Mouse (Mus musculus) heart, postnatal 0 days (tissue): Measurements from ENCODE around the gene Mrpl52. TPM values are rescaled to one million over a fixed set of nuclear protein-coding genes. Genes with fewer than 3 reads are reported as not detected.
A peak's percentile ranks its signal among the peaks of the same experiment; 100 is the strongest.

Source experiments
- ATAC-seq: fragments of 200-750 bp; cut with Nextera tagmentation; 2 replicates; pipeline ENCODE4 v1.8.0; 2017; ENCODE audit warnings: low read depth, moderate number of reproducible peaks, moderate library complexity; ENCODE audit not compliant: insufficient read depth
- DNase-seq: peaks from one replicate; pipeline ENCODE4 v3.0.0-alpha.2; 2016; ENCODE audit warnings: low spot score
- H3K27ac ChIP-seq: fragments of 300-500 bp; sonication (generic); 2 replicates; pipeline ENCODE4 v1.5.1; 2014; ENCODE audit warnings: low read depth, mild to moderate bottlenecking
- H3K27me3 ChIP-seq: fragments of 300-500 bp; sonication (generic); 2 replicates; pipeline ENCODE4 v1.6.1; 2014; ENCODE audit warnings: low read length, mixed read lengths; ENCODE audit not compliant: control insufficient read depth, insufficient read depth
- H3K36me3 ChIP-seq: fragments of 300-500 bp; sonication (generic); replicated peaks from 2 replicates; pipeline ENCODE4 v1.6.1; 2014; ENCODE audit warnings: low read length, mixed read lengths; ENCODE audit not compliant: control insufficient read depth, insufficient read depth
- H3K4me1 ChIP-seq: fragments of 300-500 bp; sonication (generic); 2 replicates; pipeline ENCODE4 v1.6.1; 2014; ENCODE audit warnings: antibody characterized with exemption; ENCODE audit not compliant: control insufficient read depth, insufficient read depth
- H3K4me2 ChIP-seq: fragments of 300-500 bp; sonication (generic); 2 replicates; pipeline ENCODE4 v1.6.1; 2014; ENCODE audit warnings: low read depth, mild to moderate bottlenecking, low read length, moderate library complexity
- H3K4me3 ChIP-seq: fragments of 300-500 bp; sonication (generic); 2 replicates; pipeline ENCODE4 v1.5.1; 2014; ENCODE audit warnings: low read depth, low read length
- H3K9ac ChIP-seq: fragments of 300-500 bp; sonication (generic); replicated peaks from 2 replicates; pipeline ENCODE4 v1.6.1; 2014; ENCODE audit warnings: low read depth, low read length, mixed read lengths
- H3K9me3 ChIP-seq: fragments of 300-500 bp; sonication (generic); replicated peaks from 2 replicates; pipeline ENCODE4 v1.6.1; 2016; ENCODE audit warnings: low read length; ENCODE audit not compliant: control insufficient read depth
- CTCF ChIP-seq: IDR thresholded peaks from 2 replicates; pipeline ENCODE4 v1.5.1; 2016; ENCODE audit warnings: antibody characterized with exemption, control low read depth, low read depth
- EP300 ChIP-seq: IDR thresholded peaks from 2 replicates; pipeline ENCODE4 v1.6.1; 2016; ENCODE audit warnings: antibody characterized with exemption, low read depth
- WGBS: fragments of 180-500 bp; shearing (Covaris S2); extraction: QIAGEN DNeasy Blood & Tissue Kit; methylation state at CpG from one replicate; pipeline ENCODE4 v1.1.7; 2014; 5-methylcytosine and 5-hydroxymethylcytosine counted together
- polyA plus RNA-seq: library from polyadenylated mRNA; unstranded; fragments of >200 nt; fragmentation: Nextera tagmentation; extraction: Ambion mirVana; gene quantifications from 2 replicates; pipeline ENCODE4 v1.2.1, GENCODE M21; 2015
- total RNA-seq: library from RNA; depleted of rRNA; stranded (reverse); fragments of >200 nt; gene quantifications from 2 replicates; pipeline ENCODE4 v1.2.3, GENCODE M21; 2014; ENCODE audit warnings: low replicate concordance

Mrpl52 gene
- total and polyA plus RNA-seq, 2 experiments from 2014 or later = 132 to 335 TPM

- DNase-seq (no peak), ATAC-seq (no peak)
- peak overlapping the region; percentile 93 for H3K4me2 ChIP-seq
- WGBS = 14% methylated on average over 12 of the region's 12 CpGs
- H3K27ac ChIP-seq = peak overlapping the region; percentile 91
- peak overlapping the region; percentile 97 for H3K4me3 ChIP-seq
- H3K9ac ChIP-seq = peak overlapping the region; percentile 93; the same call in 1 of the 2 replicates
- no peaks in the 10 kb centered on the region for H3K27me3 ChIP-seq
- TF ChIP-seq EP300 = 0 out of 2 replicates have a peak, but pooled peaks have one; percentile 20
- TF ChIP-seq CTCF = no peak
- H3K4me1 ChIP-seq = no peaks in the 10 kb centered on the region
- H3K9me3 ChIP-seq = no peaks in the 10 kb centered on the region
- H3K36me3 ChIP-seq = peaks cover 21% of the 10 kb centered on the region
Observed at GRCm38 (mm10) chr14:54463108-54463958, 36.6 kb downstream of the Mrpl52 start.

GRCm38 (mm10) chr14:54463959-54464292 is 37.2 kb downstream of the Mrpl52 start, which contains the start of gene Lrp10:
Gene Lrp10, plus strand, starts transcription at chr14:54464137.
- peak within 1 kb of the TSS; percentile 93 for H3K4me2 ChIP-seq
- H3K9me3 ChIP-seq = no peaks in the 10 kb centered on the region
- TF ChIP-seq EP300 (0 out of 2 replicates have a peak, but pooled peaks have one; percentile 6), CTCF (no peak)
- WGBS = under 1% methylated on average over 30 of the region's 35 CpGs
- DNase-seq (peak; percentile 88), ATAC-seq (peak; percentile 91)
- H3K27ac ChIP-seq = peak within 1 kb of the TSS; percentile 91
- peak within 1 kb of the TSS; percentile 97 for H3K4me3 ChIP-seq
- peak within 1 kb of the TSS; percentile 93 for H3K9ac ChIP-seq
- H3K36me3 ChIP-seq = peaks cover 26% of the 10 kb centered on the region
- H3K27me3 ChIP-seq = no peaks in the 10 kb centered on the region
- H3K4me1 ChIP-seq = no peaks in the 10 kb centered on the region

DNA sequence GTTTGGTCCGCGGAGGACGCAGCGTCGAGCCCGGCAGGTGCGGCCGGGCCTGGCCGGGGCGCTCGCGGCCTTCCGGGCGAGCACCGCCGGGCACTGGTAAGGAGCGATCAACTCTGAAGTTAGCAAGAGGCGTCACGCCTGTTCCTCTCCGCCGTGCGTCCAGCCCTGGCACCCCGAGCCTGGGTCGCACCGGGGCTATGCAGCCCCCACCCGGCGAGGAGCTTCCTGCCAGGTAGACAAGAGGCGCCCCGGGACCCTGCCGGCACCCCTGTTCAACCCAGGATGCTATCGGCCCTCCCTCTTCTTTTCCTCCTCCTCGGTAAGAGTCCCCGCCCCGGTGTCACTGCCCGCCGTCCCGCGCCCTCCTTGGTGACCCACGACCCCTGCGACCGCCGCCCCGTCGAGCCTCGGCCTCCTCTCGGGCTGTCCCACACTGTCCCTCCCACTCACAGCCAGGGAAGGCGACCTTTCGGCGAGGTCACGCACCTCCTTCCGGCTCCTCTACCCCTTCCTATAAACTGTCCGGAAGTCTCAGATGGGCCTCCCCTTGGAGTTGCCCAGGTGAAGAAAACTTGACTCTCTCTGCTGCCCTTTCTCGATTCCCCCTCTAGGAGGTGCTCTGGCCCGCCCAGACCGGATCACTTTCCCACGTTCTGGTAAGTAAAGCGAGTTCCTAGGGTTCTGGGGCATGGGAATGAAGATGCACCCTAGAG is 37.7 kb downstream of the Mrpl52 start:
- H3K36me3 ChIP-seq = peaks cover 32% of the 10 kb centered on the region
- WGBS = under 1% methylated on average over 39 of the region's 57 CpGs
- peak overlapping the region; percentile 91 for H3K27ac ChIP-seq
- peak overlapping the region; percentile 93 for H3K4me2 ChIP-seq
- no peaks in the 10 kb centered on the region for H3K27me3 ChIP-seq
- TF ChIP-seq CTCF = peak; percentile 58
- TF ChIP-seq EP300 = no peak
- no peaks in the 10 kb centered on the region for H3K9me3 ChIP-seq
- peak; percentile 70 for DNase-seq
- ATAC-seq = peak; percentile 71
- H3K9ac ChIP-seq = peak overlapping the region; percentile 93
- no peaks in the 10 kb centered on the region for H3K4me1 ChIP-seq
- peak overlapping the region; percentile 97 for H3K4me3 ChIP-seq

DNA sequence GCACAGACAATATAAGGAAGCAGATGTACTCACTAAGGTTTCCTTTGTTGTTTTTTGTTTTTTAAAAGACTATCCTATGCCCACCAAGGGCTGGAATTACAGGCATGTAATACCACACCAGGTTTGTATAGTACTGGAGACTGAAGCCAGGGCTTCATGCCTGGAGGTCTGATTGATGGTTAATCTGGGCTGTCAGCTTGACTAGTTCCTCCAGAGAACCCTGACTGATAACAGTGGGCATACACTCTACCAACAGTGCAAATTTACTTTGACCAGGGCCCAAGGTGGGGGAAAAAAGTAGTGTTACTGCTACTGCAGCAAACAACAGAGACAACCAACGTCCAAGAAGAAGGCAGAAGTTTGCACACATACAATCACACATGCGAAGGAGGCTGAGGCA is 44.8 kb downstream of the Mrpl52 start:
- Histone ChIP-seq H3K36me3 (peaks cover 37% of the 10 kb centered on the region), H3K27ac (no peak overlapping the region), H3K27me3 (0 out of 2 replicates have a peak, but pooled peaks cover under 1% of the 10 kb centered on the region), H3K4me3 (no peak overlapping the region), H3K9ac (no peak overlapping the region), H3K9me3 (no peaks in the 10 kb centered on the region), H3K4me1 (peaks cover 4% of the 10 kb centered on the region; the same call in 1 of the 2 replicates), H3K4me2 (no peak overlapping the region)
- WGBS = 90% methylated on average over 2 of the region's 2 CpGs
- ATAC-seq = no peak
- TF ChIP-seq CTCF (no peak), EP300 (no peak)
- DNase-seq = no peak

GRCm38 (mm10) chr14:54472671-54473070 is 46.0 kb downstream of the Mrpl52 start:
- ATAC-seq (no peak), DNase-seq (no peak)
- H3K4me3 ChIP-seq = no peak overlapping the region
- no peaks in the 10 kb centered on the region for H3K9me3 ChIP-seq
- H3K4me1 ChIP-seq = peaks cover 10% of the 10 kb centered on the region; the same call in 1 of the 2 replicates
- TF ChIP-seq CTCF (no peak), EP300 (no peak)
- H3K36me3 ChIP-seq = peaks cover 31% of the 10 kb centered on the region
- H3K9ac ChIP-seq = no peak overlapping the region
- no peak overlapping the region for H3K4me2 ChIP-seq
- H3K27me3 ChIP-seq = 0 out of 2 replicates have a peak, but pooled peaks cover 6% of the 10 kb centered on the region
- 47% methylated on average over 5 of the region's 5 CpGs for WGBS
- H3K27ac ChIP-seq = no peak overlapping the region
